Mouse (Mus musculus) heart, postnatal 36 days (tissue): ENCODE results near the gene Plxnd1. TPM values are rescaled to one million over a fixed set of nuclear protein-coding genes. Genes with fewer than 3 reads are reported as not detected.

Source experiments
- DNase-seq, 2 experiments: peaks; one replicate each; pipeline ENCODE4 v3.0.0; 2021 to 2022
- intact Hi-C: fragments of 180-260 bp; cut with DNase I; formaldehyde crosslinking; loops from one replicate; pipeline ENCODE4 v1.15.1; 2025
- total RNA-seq, 2 experiments: library from RNA; stranded (reverse); gene quantifications; 2 replicates each; pipeline ENCODE4 v1.2.3; 2021

The Plxnd1 gene
- total RNA-seq, 2 experiments from 2014 or later = 69.9 to 74.6 TPM

DNA sequence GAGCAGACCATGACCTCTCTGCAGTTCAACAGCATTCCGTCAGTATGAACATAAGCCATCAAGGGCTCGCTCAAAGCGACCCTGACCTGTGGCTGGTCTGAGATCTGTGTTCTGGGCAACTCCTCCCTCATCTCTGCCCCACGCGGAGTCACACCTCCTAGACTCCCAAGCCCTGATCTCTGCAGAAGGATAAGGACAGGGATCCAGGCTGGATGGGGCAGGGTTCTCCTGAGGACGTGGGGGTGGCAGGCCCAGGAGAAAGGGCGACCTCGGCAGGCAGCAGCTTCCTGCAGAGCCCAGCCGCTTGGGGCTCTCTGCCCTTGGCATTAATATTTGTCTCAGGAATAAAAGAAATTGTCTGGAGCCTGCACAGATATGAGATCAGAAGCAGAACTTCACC lies 9.2 kb downstream of the Plxnd1 start:
- intact Hi-C loops = no loop called here
- DNase-seq = no peak

DNA sequence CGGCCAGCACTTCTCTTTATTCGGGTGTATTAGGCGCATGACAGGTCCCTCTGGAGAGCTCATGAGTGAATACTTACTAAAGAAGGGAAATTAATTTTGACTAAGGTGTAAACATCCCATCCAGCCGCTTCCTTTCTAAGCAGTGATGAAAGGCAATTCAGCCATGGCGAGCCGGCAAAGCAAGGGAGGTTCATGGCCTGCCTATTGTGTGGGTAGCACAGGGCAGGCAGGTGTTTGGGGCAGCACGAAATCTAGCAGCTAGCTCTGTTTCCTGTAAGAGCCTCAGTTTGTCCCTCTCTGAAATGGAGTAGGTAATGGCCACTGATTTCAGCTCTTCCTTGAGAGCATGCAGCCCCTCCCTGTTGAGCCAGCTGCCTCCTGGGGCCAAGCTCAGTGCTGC lies 10.2 kb downstream of the Plxnd1 start:
- no peak for DNase-seq
- intact Hi-C loops = no loop called here

- peak in 1 of 2 experiments; percentile 15 for DNase-seq
- intact Hi-C loops = no loop called here
Observed at GRCm38 (mm10) chr6:115983306-115984038, 11.3 kb downstream of the Plxnd1 start.

DNA sequence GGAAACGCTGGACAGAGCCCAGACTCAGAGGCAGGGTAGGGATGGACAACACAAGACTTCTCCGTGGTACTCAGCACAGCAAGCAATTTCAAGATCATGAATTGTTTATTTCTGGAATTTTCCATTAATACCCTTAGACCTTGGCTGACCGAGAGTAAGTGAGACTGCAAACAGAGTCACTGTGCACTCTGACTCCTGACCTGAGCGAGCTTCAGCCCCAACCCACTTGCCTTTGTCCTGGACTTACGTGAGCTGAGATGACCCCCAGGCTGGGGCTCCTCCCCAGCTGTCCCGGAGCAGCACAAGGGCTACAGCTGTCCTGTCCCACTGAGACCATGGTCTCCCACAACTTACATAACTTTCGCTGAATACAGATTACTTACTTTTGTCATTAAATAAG lies 11.9 kb downstream of the Plxnd1 start:
- DNase-seq = peak in 1 of 2 experiments; percentile 19
- intact Hi-C loops = no loop called here

DNA sequence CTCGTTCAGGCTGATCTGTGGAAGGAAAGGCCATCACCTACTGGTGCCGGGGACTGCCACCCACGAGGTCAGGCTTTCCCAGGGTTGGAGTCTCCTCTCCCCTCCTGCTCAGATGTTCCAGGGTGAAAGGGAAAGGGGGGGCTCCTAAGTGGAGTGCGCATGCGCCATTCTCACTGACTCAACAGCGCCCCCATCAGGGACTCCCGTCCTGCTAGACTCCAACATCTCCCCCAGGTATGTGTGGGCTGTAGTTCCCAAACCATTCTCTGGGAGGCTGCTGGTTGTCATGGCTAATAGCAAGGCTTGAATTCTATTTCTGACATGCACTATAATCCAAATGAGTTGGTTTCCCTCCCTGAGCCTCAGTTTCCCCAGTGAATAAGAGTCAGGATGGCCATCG lies 16.2 kb downstream of the Plxnd1 start:
- no peak for DNase-seq
- intact Hi-C loops = no loop called here

DNA sequence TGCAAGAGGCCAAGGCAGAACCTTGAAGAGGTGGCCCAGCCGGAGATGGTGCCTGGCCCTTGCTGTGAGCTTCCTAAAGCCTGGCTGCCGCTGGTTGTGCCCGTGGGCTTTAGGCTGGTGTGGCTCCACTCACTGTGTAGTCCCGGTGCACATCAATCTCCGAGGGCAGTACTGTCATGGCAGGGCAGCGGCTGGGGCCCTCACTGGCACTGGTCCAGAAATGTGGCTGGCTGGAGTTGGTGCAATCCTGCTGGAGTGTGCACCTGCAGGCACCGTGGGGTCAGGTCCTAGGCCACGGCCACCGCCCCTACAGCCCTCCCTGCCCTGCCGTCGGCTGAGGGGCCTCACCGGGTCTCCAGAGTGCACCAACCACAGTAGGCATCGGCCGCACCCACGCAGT lies 17.0 kb downstream of the Plxnd1 start:
- intact Hi-C loops = no loop called here
- DNase-seq = no peak

GRCm38 (mm10) chr6:115975606-115976005 lies 19.2 kb downstream of the Plxnd1 start:
- no peak for DNase-seq
- intact Hi-C loops = no loop called here

DNA sequence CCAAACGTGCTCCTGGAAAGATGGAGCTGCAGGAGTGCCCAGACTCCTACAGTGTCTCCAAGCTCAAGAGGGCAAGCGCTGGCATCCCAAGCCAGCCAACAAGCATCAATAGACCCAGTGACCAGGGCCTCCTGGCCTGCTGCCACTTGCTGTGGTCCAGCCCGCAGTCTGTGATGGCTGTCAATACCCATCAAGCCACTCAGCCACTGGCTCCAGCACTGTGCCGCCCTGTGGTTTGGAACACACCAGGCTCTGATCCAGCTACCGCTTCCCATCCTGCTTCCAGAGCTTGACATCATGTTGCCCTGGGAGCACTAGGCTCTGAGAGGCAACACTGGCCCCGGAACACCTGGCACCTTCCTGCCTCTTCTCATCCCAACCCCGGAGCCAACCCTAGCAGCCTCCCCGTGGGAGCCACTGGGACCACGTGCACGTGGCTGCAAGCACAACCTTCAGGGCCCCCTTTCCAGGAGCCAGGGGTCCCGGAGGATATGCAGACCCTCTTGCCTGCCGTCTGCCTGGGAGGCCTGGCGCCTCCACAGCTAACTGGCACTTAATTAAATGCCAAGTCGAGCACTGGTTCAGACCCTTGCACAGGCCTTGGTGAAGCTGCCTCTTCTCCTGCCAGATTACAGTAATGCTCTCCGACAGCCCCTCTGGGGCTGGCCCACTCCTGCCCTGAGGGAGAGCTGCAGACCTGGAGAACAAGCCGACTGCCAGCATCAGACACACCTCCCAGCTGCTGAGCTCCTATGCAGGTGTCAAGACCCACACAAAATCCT lies 20.7 kb downstream of the Plxnd1 start:
- peak; percentile 13 to 14 for DNase-seq
- intact Hi-C loops = no loop called here

DNA sequence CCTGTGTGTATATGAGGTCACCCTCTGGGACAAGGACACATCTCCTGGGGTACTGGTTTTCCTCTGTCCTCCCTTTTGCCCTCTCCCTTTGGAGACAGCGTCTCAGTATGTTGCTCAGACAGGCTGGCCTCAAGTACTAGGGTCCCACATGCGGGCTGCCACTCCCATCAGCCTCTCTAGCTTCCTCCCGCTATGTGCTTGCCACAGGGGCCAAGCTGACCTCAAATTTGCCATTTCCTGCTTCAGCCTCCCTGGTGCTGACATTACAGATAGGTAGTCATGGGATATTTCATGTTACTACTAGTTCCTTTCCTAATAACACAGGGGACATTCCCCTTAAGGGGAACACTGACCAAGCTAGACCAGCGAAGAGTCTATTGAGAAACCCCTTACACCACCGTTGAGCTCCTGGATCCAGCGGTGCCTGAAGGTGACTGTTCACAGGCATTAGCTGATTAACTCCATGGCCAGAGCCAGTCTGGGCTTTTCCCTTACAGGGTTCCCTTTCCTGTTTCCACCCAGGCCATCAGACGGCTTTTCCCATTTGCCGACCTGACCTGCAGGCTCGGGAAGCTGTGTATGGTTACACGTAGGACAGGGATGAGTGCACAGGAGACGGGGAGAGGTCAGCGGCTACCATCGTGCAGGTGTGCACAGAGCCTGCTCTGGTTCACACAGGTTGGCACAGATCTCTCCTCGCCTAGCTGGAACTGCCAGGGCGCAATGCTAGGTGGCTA lies 21.5 kb downstream of the Plxnd1 start:
- intact Hi-C loops = no loop called here
- peak; percentile 7 to 12 for DNase-seq

GRCm38 (mm10) chr6:115972083-115972764 lies 22.6 kb downstream of the Plxnd1 start:
- DNase-seq = peak in 1 of 2 experiments; percentile 45
- intact Hi-C loops = no loop called here

GRCm38 (mm10) chr6:115971273-115972060 lies 23.3 kb downstream of the Plxnd1 start:
- intact Hi-C loops = no loop called here

GRCm38 (mm10) chr6:115969952-115970351 lies 24.9 kb downstream of the Plxnd1 start:
- intact Hi-C loops = no loop called here

More at GRCm38 (mm10) chr6:115971273-115972060, 23.3 kb downstream of the Plxnd1 start:
- DNase-seq = no peak

DNA sequence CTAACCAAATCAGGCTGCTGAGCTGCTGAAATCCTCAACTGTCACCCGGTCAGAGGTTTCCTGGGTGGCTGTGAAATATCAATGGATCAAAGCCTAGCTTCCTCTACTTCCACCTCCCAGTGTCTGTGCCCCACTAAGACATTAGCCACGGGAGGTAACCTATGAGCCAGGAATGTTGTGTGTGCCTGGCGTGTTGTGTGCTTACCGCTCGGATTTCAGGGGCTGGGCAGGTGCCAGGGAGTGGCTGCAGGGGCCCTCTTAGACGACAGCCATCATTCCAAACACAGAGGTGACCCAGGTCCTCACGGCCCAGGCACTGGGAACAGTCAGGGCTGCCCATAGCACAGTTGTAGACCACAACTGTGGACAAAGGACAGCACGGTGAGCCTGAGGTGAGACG lies 25.7 kb downstream of the Plxnd1 start:
- no peak for DNase-seq
- intact Hi-C loops = no loop called here

More at GRCm38 (mm10) chr6:115969952-115970351, 24.9 kb downstream of the Plxnd1 start:
- DNase-seq = no peak

DNA sequence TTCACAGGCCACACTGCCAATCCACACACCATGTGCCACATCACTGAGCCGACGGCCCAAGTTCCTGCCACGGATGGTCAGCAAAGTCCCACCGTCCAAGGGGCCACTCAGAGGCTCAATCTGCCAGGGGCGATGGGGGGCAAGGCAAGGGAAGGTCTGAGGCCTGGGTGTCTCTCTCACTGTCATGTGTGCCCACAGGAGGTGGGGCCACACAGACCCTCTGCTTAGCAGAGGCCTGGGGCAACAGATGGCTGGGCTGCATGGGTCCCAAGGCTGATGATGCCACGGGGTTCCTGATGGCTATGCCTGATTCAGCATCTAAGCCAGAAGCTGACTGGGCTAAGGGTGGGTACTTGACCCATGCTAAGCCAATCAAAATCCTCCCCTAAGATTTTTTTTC lies 26.1 kb downstream of the Plxnd1 start:
- DNase-seq = no peak
- intact Hi-C loops = no loop called here

- intact Hi-C loops = no loop called here
Observed at GRCm38 (mm10) chr6:115968086-115968485, 26.7 kb downstream of the Plxnd1 start.

GRCm38 (mm10) chr6:115967291-115967880 lies 27.4 kb downstream of the Plxnd1 start:
- intact Hi-C loops = no loop called here
- DNase-seq = no peak

More at GRCm38 (mm10) chr6:115968086-115968485, 26.7 kb downstream of the Plxnd1 start:
- DNase-seq = no peak

DNA sequence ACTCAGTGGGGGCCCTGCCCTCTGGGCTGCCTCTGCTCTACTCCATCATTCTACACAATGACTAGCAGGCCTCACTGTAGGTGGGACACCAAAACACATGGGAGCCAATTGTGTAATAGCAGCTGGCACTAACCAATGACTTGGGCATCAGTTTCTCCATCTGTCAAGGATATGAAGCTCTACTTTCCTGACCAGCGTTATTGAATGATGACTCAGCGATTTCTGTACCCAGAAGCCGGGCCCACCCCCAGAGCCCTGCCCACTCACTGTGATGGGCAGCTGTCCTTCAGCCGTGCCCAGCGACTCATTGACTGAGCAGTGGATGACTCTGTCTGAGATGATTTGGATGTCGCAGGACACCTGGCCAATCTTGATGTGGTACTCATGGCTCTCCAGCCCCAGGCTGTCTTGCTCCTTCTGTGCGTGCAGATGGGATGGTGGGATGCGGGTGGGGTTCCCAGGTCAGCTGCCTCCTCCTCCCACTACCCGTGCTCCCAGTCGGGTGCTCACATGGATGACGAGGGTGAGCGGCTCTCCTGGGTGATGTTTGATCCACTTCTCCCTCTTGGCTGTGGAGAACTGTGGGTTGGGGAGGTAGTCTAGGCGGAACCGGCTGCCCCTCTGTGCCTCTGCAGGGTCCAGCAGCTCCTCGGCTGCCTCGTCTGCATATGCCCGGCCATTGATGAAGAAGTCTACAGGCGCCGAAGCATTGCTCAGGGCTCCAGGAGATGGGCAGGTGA lies 28.4 kb downstream of the Plxnd1 start:
- intact Hi-C loops = no loop called here
- DNase-seq = no peak

DNA sequence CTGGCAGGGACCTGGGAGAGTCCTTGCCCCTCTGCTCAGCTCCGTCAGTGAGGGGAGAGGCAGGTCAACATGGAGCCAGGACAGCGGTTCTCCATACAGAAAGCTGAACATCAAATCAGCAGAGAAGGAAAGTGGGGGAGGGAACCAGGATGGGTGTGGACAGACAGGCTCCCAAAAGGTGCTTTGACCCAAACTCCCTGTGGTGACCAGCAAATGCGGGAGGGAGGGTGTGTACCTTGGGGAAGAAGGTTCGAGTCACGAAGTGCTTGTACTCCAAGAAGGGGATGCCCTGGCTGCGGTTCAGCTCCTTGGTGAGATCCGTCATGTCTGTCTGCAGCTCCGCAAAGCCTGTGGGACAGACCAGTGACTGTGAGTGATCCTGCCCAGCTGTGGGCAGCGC lies 31.1 kb downstream of the Plxnd1 start:
- no peak for DNase-seq
- intact Hi-C loops = loop anchor here (2.0 kb wide), 1 partner anchor 31 kb away; the partner anchor contains the start of gene Plxnd1
